Mouse (Mus musculus): Measurements from ENCODE around the gene Jmjd1c.
"Not testable (repeated sequence)": the region's sequence is repeated elsewhere in the genome, so short reads cannot be mapped to it uniquely, and the experiment has no call there.

Jmjd1c gene

GRCm38 (mm10) chr10:67105331-67106217 lies 9.6 kb downstream of the Jmjd1c start:
- DNase-seq: peak; percentile 67 to 68

- no peak for DNase-seq
Observed at GRCm38 (mm10) chr10:67106400-67106799, 10.5 kb downstream of the Jmjd1c start.

- DNase-seq: peak in 1 of 2 experiments; percentile 31
Observed at GRCm38 (mm10) chr10:67107017-67107761, 11.3 kb downstream of the Jmjd1c start.

- no peak for DNase-seq
Observed at GRCm38 (mm10) chr10:67108096-67108495, 12.2 kb downstream of the Jmjd1c start.

- DNase-seq: no peak
Observed at GRCm38 (mm10) chr10:67109635-67110034, 13.7 kb downstream of the Jmjd1c start.

- DNase-seq: no peak
Observed at GRCm38 (mm10) chr10:67111044-67111798, 15.3 kb downstream of the Jmjd1c start.

GRCm38 (mm10) chr10:67111799-67112177 lies 15.9 kb downstream of the Jmjd1c start:
- DNase-seq: no peak

- not testable (repeated sequence) for DNase-seq
Observed at GRCm38 (mm10) chr10:67112967-67113366, 17.0 kb downstream of the Jmjd1c start.

GRCm38 (mm10) chr10:67113833-67114232 lies 17.9 kb downstream of the Jmjd1c start:
- DNase-seq: no peak

GRCm38 (mm10) chr10:67115115-67115514 lies 19.2 kb downstream of the Jmjd1c start:
- no peak for DNase-seq

GRCm38 (mm10) chr10:67115666-67116091 lies 19.8 kb downstream of the Jmjd1c start:
- peak in 1 of 2 experiments; percentile 37 for DNase-seq

GRCm38 (mm10) chr10:67116251-67116650 lies 20.3 kb downstream of the Jmjd1c start:
- peak; percentile 55 for DNase-seq

- DNase-seq: peak in 1 of 2 experiments; percentile 1
Observed at GRCm38 (mm10) chr10:67119291-67119690, 23.4 kb downstream of the Jmjd1c start.

GRCm38 (mm10) chr10:67120180-67120579 lies 24.3 kb downstream of the Jmjd1c start:
- DNase-seq: peak in 1 of 2 experiments; percentile 2

- no peak for DNase-seq
Observed at GRCm38 (mm10) chr10:67120640-67121039, 24.7 kb downstream of the Jmjd1c start.

GRCm38 (mm10) chr10:67123756-67124155 lies 27.8 kb downstream of the Jmjd1c start:
- DNase-seq: no peak

GRCm38 (mm10) chr10:67124156-67124555 lies 28.2 kb downstream of the Jmjd1c start:
- DNase-seq: no peak

GRCm38 (mm10) chr10:67126061-67126858 lies 30.3 kb downstream of the Jmjd1c start:
- no peak for DNase-seq

- peak in 1 of 2 experiments; percentile 41 for DNase-seq
Observed at GRCm38 (mm10) chr10:67126859-67127758, 31.2 kb downstream of the Jmjd1c start.

GRCm38 (mm10) chr10:67129531-67129930 lies 33.6 kb downstream of the Jmjd1c start:
- peak; percentile 65 to 71 for DNase-seq

- DNase-seq: no peak
Observed at GRCm38 (mm10) chr10:67131709-67132108, 35.8 kb downstream of the Jmjd1c start.

Data from cerebellum, postnatal 36 days (tissue).